ENCODE assay signal across 15 mouse cellular contexts in the genomic region with DNA sequence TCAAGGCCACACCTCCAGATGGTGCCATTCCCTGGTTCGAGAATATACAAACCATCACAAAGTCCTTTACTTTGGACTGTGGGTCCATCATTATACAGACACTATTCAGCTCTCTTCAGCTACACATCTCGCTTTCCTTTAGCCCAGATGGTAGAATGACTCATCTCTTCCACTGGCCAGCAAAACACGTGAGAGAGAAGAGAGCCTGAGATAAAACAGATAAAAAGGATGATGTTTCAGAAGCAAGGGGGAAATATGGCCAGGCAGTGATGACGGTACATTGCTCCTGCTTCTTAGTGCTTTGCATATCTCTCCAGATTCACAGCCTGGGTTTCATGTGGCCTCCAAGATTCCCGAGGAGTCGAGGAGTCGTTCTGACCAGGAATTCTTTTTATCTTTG. TPM values are rescaled to one million over a fixed set of nuclear protein-coding genes. Genes with fewer than 3 reads are reported as not detected.
A peak's percentile ranks its signal among the peaks of the same experiment; 100 is the strongest.
DNase-seq lines count a peak whose midpoint lies in the region; ATAC-seq and TF ChIP-seq lines count a peak whose summit lies in the region.
"Had no signal": no experiment of that assay in that cellular context is flagged by ENCODE, and none has a peak within 500 bp of the region (broad histone marks: within the 10 kb centered on the region; RNA-seq: fewer than 3 reads in every experiment).

No protein-coding gene starts in this region.

- no peak for DNase-seq in heart, postnatal 0 days (ENCODE audit: low spot score)
- peak; percentile 16 for DNase-seq in urinary bladder, postnatal 14 days (ENCODE audit: low spot score)
- DNase-seq in urinary bladder, adult 2 months (ENCODE audit: low spot score): no peak
- DNase-seq in adrenal gland, postnatal 25 days: peak; percentile 4
- no peak for DNase-seq in kidney, postnatal 10 days
- no peak for DNase-seq in hindbrain, embryonic 14.5 days (ENCODE audit: low spot score)
- DNase-seq: cerebellum, adult 8-10 months; kidney, adult 18-20 months; layer of hippocampus, adult 9-11 months; midbrain, embryonic 14.5 days had no signal

- peak overlapping the region; percentile 13; the same call in 1 of the 2 replicates for H3K27ac ChIP-seq in heart, postnatal 0 days (ENCODE audit: low read depth)
- no peak overlapping the region for H3K27ac ChIP-seq in heart, embryonic 12.5 days (ENCODE audit: poor library complexity, severe bottlenecking)
- no peak overlapping the region for H3K27ac ChIP-seq in hindbrain, embryonic 14.5 days
- H3K27ac ChIP-seq: embryonic facial prominence, embryonic 12.5 days; heart, embryonic 10.5 days had no signal

- H3K9me3 ChIP-seq in heart, postnatal 0 days (replicated peaks; ENCODE audit: control insufficient read depth, low read length): no peaks in the 10 kb centered on the region
- H3K9me3 ChIP-seq in heart, embryonic 12.5 days (replicated peaks): no peaks in the 10 kb centered on the region
- H3K9me3 ChIP-seq in hindbrain, embryonic 14.5 days (ENCODE audit: control insufficient read depth, low read length): no peaks in the 10 kb centered on the region
- H3K9me3 ChIP-seq: embryonic facial prominence, embryonic 12.5 days; heart, embryonic 10.5 days had no signal

- WGBS in heart, postnatal 0 days: 24% methylated on average over 7 of the region's 7 CpGs
- 32% methylated on average over 7 of the region's 7 CpGs for WGBS in heart, embryonic 12.5 days
- 75% methylated on average over 7 of the region's 7 CpGs for WGBS in hindbrain, embryonic 14.5 days

- no peak overlapping the region for H3K4me2 ChIP-seq in heart, postnatal 0 days (ENCODE audit: low read depth, low read length)
- no peak overlapping the region for H3K4me2 ChIP-seq in heart, embryonic 12.5 days
- H3K4me2 ChIP-seq in hindbrain, embryonic 14.5 days (replicated peaks): no peak overlapping the region
- H3K4me2 ChIP-seq: embryonic facial prominence, embryonic 12.5 days; liver, embryonic 11.5 days had no signal

- H3K27me3 ChIP-seq in heart, postnatal 0 days (ENCODE audit: control insufficient read depth, insufficient read depth, low read length): no peaks in the 10 kb centered on the region
- H3K27me3 ChIP-seq in heart, embryonic 12.5 days (replicated peaks): no peaks in the 10 kb centered on the region
- H3K27me3 ChIP-seq in hindbrain, embryonic 14.5 days (ENCODE audit: control insufficient read depth, insufficient read depth, low read length): no peaks in the 10 kb centered on the region
- H3K27me3 ChIP-seq: embryonic facial prominence, embryonic 12.5 days had no signal

- peaks cover 10% of the 10 kb centered on the region; the same call in 1 of the 2 replicates for H3K4me1 ChIP-seq in heart, postnatal 0 days (ENCODE audit: control insufficient read depth, insufficient read depth)
- H3K4me1 ChIP-seq in heart, embryonic 12.5 days (replicated peaks): peaks cover 17% of the 10 kb centered on the region
- H3K4me1 ChIP-seq in hindbrain, embryonic 14.5 days (replicated peaks; ENCODE audit: control insufficient read depth, insufficient read depth, low read length): no peaks in the 10 kb centered on the region

- TF ChIP-seq CTCF in heart, postnatal 0 days (IDR thresholded peaks at IDR 0.05; ENCODE audit: low read depth): no peak

- peak; percentile 27; the same call in 1 of the 2 replicates for ATAC-seq in heart, postnatal 0 days (ENCODE audit: insufficient read depth, low read depth)
- ATAC-seq in heart, embryonic 12.5 days (ENCODE audit: insufficient number of reproducible peaks, low FRiP score): no peak; the same call in 1 of the 2 replicates
- ATAC-seq in hindbrain, embryonic 14.5 days (ENCODE audit: low FRiP score): no peak
- ATAC-seq: forebrain, embryonic 16.5 days had no signal

- H3K36me3 ChIP-seq in heart, postnatal 0 days (replicated peaks; ENCODE audit: control insufficient read depth, insufficient read depth, low read length): no peaks in the 10 kb centered on the region
- H3K36me3 ChIP-seq in heart, embryonic 12.5 days: no peaks in the 10 kb centered on the region
- H3K36me3 ChIP-seq in hindbrain, embryonic 14.5 days (replicated peaks; ENCODE audit: control insufficient read depth, insufficient read depth): no peaks in the 10 kb centered on the region
- H3K36me3 ChIP-seq: embryonic facial prominence, embryonic 12.5 days; heart, embryonic 10.5 days had no signal

- TF ChIP-seq EP300 in heart, postnatal 0 days (IDR thresholded peaks at IDR 0.05; ENCODE audit: low read depth): no peak

- H3K4me3 ChIP-seq in heart, postnatal 0 days (ENCODE audit: low read depth, low read length): no peak overlapping the region
- H3K4me3 ChIP-seq in heart, embryonic 12.5 days: no peak overlapping the region
- H3K4me3 ChIP-seq in hindbrain, embryonic 14.5 days (replicated peaks; ENCODE audit: low read length): no peak overlapping the region
- H3K4me3 ChIP-seq: embryonic facial prominence, embryonic 12.5 days; heart, embryonic 10.5 days had no signal

- no peak overlapping the region for H3K9ac ChIP-seq in heart, postnatal 0 days (replicated peaks; ENCODE audit: low read depth, low read length)
- H3K9ac ChIP-seq in heart, embryonic 12.5 days: no peak overlapping the region
- H3K9ac ChIP-seq in hindbrain, embryonic 14.5 days: no peak overlapping the region
- H3K9ac ChIP-seq: embryonic facial prominence, embryonic 12.5 days had no signal

RNA-seq across cellular contexts. Expression of a gene that starts 10.0 kb away (rescaled TPM):
- total RNA-seq in heart, postnatal 0 days (2014; rRNA removed; ENCODE audit: low replicate concordance): 67.9 and 81.0 TPM in 2 replicates
- polyA plus RNA-seq in heart, postnatal 0 days (2015; fragmentation: Nextera tagmentation; extraction: Ambion mirVana): 74.6 and 86.3 TPM in 2 replicates
- polyA plus RNA-seq in heart, embryonic 12.5 days (2016; fragmentation: Nextera tagmentation; extraction: Ambion mirVana): 84.1 and 87.5 TPM in 2 replicates
- 54.5 and 77.3 TPM in 2 replicates for polyA plus RNA-seq in urinary bladder, adult 2 months (2012; rRNA removed)
- total RNA-seq in adrenal gland, postnatal 25 days (2021): 68.3 and 81.4 TPM in 2 replicates
- polyA plus RNA-seq in hindbrain, embryonic 14.5 days (2014; fragmentation: Nextera tagmentation; extraction: Ambion mirVana): 219 and 246 TPM in 2 replicates

Comparison
In these comparisons a context has a peak if more than half of its experiments do, and no peak if none do; other contexts are left out.
1. DNase-seq: peak in urinary bladder, postnatal 14 days (single experiment) and adrenal gland, postnatal 25 days (single experiment); none in heart, postnatal 0 days (single experiment), urinary bladder, adult 2 months (single experiment), kidney, postnatal 10 days (single experiment) and hindbrain, embryonic 14.5 days (single experiment).